Mouse (Mus musculus) cerebellum, adult 2 months (tissue): ENCODE results near the gene Treml4. TPM values are rescaled to one million over a fixed set of nuclear protein-coding genes. Genes with fewer than 3 reads are reported as not detected.

Experiments
- DNase-seq, 2 experiments: peaks; one replicate each; pipeline ENCODE4 v3.0.0; 2021
- H3K27ac ChIP-seq: fragments of 200-500 bp; 2 replicates; pipeline ENCODE4 v1.5.1; 2012; ENCODE audit warnings: low read length, control low read depth, inconsistent platforms; ENCODE audit not compliant: insufficient read depth
- H3K27me3 ChIP-seq: fragments of 200-500 bp; 2 replicates; pipeline ENCODE4 v1.6.1; 2012; ENCODE audit warnings: inconsistent platforms, mild to moderate bottlenecking, low read length, moderate library complexity; ENCODE audit not compliant: control insufficient read depth, insufficient read depth
- H3K4me1 ChIP-seq: fragments of 200-500 bp; 2 replicates; pipeline ENCODE4 v1.6.1; 2011; ENCODE audit warnings: low read length; ENCODE audit not compliant: control insufficient read depth, insufficient read depth
- H3K4me3 ChIP-seq: fragments of 200-500 bp; replicated peaks from 2 replicates; pipeline ENCODE3; 2011; ENCODE audit warnings: mild to moderate bottlenecking, low read depth, low read length, control low read depth; ENCODE audit not compliant: insufficient read depth
- CTCF ChIP-seq: fragments of 200-500 bp; IDR thresholded peaks from 2 replicates; pipeline ENCODE4 v1.5.1; 2011; ENCODE audit warnings: low read depth, mild to moderate bottlenecking, control low read depth, low read length, moderate library complexity, borderline replicate concordance; ENCODE audit not compliant: insufficient read depth
- POLR2A ChIP-seq: fragments of 200-500 bp; IDR thresholded peaks from 2 replicates; pipeline ENCODE4 v1.6.1; 2011; ENCODE audit warnings: low read length, control low read depth, borderline replicate concordance; ENCODE audit not compliant: insufficient read depth
- WGBS: fragments of 180-500 bp; shearing (Covaris S2); methylation state at CpG from one replicate; pipeline ENCODE4 v1.1.7; 2018; 5-methylcytosine and 5-hydroxymethylcytosine counted together
- polyA plus RNA-seq: library from polyadenylated mRNA; depleted of rRNA; stranded (reverse); fragments of >200 nt; gene quantifications from 2 replicates; pipeline ENCODE4 v1.2.3, GENCODE M21; 2012

Gene Treml4
- polyA plus RNA-seq, 1 experiment: 0.21 TPM

GRCm38 (mm10) chr17:48268276-48268675, 4.2 kb downstream of the Treml4 start:
- TF ChIP-seq POLR2A (no peak), CTCF (no peak)
- Histone ChIP-seq H3K27ac (no peak overlapping the region), H3K4me1 (no peaks in the 10 kb centered on the region), H3K4me3 (no peak overlapping the region), H3K27me3 (no peaks in the 10 kb centered on the region)
- no peak for DNase-seq

DNA sequence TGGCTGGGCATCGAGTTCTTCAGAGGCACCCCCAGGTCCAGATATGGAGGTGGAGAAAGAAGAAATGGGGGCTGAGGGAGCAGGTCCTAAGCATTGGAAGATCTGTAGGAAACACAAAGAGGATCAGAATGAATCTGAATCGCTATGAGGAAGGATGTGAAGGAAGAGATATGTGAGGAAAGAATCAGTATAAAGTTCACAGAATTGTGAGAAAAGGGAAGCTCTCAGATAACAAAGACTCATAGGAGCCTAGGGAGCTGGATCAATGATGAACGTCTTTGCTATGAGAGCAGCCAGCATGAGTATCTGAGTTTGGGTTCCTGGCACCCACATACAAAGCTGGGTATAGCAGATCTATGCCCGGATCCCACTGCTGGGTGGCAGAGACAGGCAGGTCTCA, 5.7 kb downstream of the Treml4 start:
- Histone ChIP-seq H3K27me3 (no peaks in the 10 kb centered on the region), H3K4me1 (no peaks in the 10 kb centered on the region), H3K27ac (no peak overlapping the region), H3K4me3 (no peak overlapping the region)
- WGBS: 67% methylated on average over 4 of the region's 4 CpGs
- DNase-seq: no peak
- no peak for TF ChIP-seq CTCF
- no peak for TF ChIP-seq POLR2A

DNA sequence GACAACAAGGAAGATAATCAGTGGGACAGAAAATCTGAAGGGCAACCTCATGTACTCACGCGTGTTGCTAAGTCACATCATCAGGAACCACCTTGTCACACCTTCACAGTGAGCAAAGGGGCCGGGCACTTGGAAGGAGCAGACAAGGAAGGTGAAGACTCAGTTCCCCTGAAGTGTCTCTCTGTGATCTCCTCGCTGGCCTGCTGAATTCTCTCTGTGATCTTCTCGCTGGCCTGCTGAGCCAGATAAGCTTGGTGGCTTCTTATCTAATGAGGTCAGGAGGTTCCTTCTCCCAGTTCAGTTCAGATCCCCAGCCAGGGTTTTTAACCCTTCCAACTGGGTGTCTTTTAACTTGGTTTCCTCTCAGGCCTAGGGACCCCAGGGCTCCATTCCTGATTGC, 8.1 kb downstream of the Treml4 start:
- Histone ChIP-seq H3K27me3 (no peaks in the 10 kb centered on the region), H3K27ac (no peak overlapping the region), H3K4me1 (no peaks in the 10 kb centered on the region), H3K4me3 (no peak overlapping the region)
- DNase-seq: no peak
- 93% methylated on average over 5 of the region's 5 CpGs for WGBS
- no peak for TF ChIP-seq CTCF

- no peaks in the 10 kb centered on the region for H3K4me1 ChIP-seq
- no peak for DNase-seq
- no peak overlapping the region for H3K4me3 ChIP-seq
- 88% methylated on average over 4 of the region's 4 CpGs for WGBS
- H3K27ac ChIP-seq: no peak overlapping the region
- H3K27me3 ChIP-seq: no peaks in the 10 kb centered on the region
- no peak for TF ChIP-seq CTCF
- TF ChIP-seq POLR2A: no peak
These were observed 8.5 kb downstream of the Treml4 start for GRCm38 (mm10) chr17:48272598-48272997.

GRCm38 (mm10) chr17:48274098-48274497, 10.0 kb downstream of the Treml4 start:
- no peak for DNase-seq
- Histone ChIP-seq H3K27me3 (no peaks in the 10 kb centered on the region), H3K4me3 (no peak overlapping the region), H3K27ac (no peak overlapping the region), H3K4me1 (no peaks in the 10 kb centered on the region)
- TF ChIP-seq CTCF: no peak
- TF ChIP-seq POLR2A: no peak
- WGBS: 68% methylated on average over 4 of the region's 4 CpGs

DNA sequence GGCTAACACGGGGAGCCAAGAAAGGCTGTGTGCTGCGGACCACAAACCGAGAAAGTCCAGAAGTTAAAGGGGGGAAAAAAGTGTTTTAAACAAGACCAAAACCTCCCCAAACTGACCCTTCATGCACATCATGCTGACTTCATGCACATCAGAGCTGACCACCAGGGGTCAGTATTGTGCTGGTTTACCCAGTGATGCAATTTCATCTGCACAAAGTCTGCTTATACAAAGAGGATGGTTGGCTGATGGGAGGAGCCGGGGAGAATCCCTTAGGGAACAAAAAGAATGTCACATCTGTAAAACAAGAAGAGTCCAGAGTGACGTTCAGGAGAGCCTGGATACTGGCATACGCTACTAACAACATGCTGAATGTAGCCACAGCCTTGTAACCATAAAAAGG, 10.8 kb downstream of the Treml4 start:
- peak; percentile 39 to 67 for DNase-seq
- TF ChIP-seq POLR2A (no peak), CTCF (peak; percentile 82)
- Histone ChIP-seq H3K4me1 (no peaks in the 10 kb centered on the region), H3K27me3 (no peaks in the 10 kb centered on the region), H3K27ac (no peak overlapping the region), H3K4me3 (no peak overlapping the region)
- WGBS: 26% methylated on average over 6 of the region's 6 CpGs

- no peak for TF ChIP-seq POLR2A
- TF ChIP-seq CTCF: no peak
- Histone ChIP-seq H3K4me1 (no peaks in the 10 kb centered on the region), H3K4me3 (no peak overlapping the region), H3K27ac (no peak overlapping the region), H3K27me3 (no peaks in the 10 kb centered on the region)
- 59% methylated on average over 7 of the region's 7 CpGs for WGBS
- DNase-seq: no peak
These were observed 11.6 kb downstream of the Treml4 start for GRCm38 (mm10) chr17:48275736-48276135.

- Histone ChIP-seq H3K4me3 (no peak overlapping the region), H3K4me1 (no peaks in the 10 kb centered on the region), H3K27ac (no peak overlapping the region), H3K27me3 (no peaks in the 10 kb centered on the region; the same call in 1 of the 2 replicates)
- no peak for DNase-seq
- TF ChIP-seq CTCF (no peak), POLR2A (no peak)
These were observed 14.3 kb downstream of the Treml4 start for GRCm38 (mm10) chr17:48278381-48278780.
